Mouse (Mus musculus) gastrocnemius, adult 8-10 months (tissue): ENCODE measurements around the gene 2210011C24Rik. TPM values are rescaled to one million over a fixed set of nuclear protein-coding genes. Genes with fewer than 3 reads are reported as not detected.

Experiments
- DNase-seq, 2 experiments: peaks; one replicate each; pipeline ENCODE4 v3.0.0; 2022; ENCODE audit warnings: low spot score in 2 of 2
- microRNA-seq: library from miRNA; unstranded; fragments of <30 nt; microRNA quantifications from one replicate; pipeline ENCODE4 v1.2.0, GENCODE M21; 2022
- total RNA-seq, 4 experiments: library from RNA; stranded (reverse); gene quantifications; 2 replicates each; pipeline ENCODE4 v1.2.4; 2022

2210011C24Rik gene
- total RNA-seq, 4 experiments from 2014 or later: 1.1 to 3.9 (median 2.5) TPM

GRCm38 (mm10) chr8:83967701-83968100, 44.3 kb downstream of the 2210011C24Rik start:
- DNase-seq: no peak

- DNase-seq: peak; percentile 70 to 72
Measured at GRCm38 (mm10) chr8:83964015-83964765, 47.8 kb downstream of the 2210011C24Rik start.

Small RNA genes within 50 kb of the gene (microRNA-seq; reads per million reads assigned to microRNA genes)
- gene Mir1199 (24.9 reads per million, percentile 25 among the genes with 10 or more reads in this experiment), gene Mir8111 (52.4 reads per million, percentile 42 among the genes with 10 or more reads in this experiment)

Other genes with a start within 250 kb of the 2210011C24Rik start
- 10 to 100 TPM in 2 of 4 experiments, 1 to 10 TPM in 2; 9.8 to 17.5 (median 12.5) TPM for gene Adgrl1, start 112.1 kb downstream of the 2210011C24Rik start, total RNA-seq
- under 1 TPM; 0.24 to 0.94 (median 0.58) TPM for gene Gm10644, start 57.0 kb downstream of the 2210011C24Rik start, total RNA-seq
- gene Asf1b, start 56.7 kb downstream of the 2210011C24Rik start, total RNA-seq: under 1 TPM; 0.31 to 0.56 (median 0.41) TPM
- gene Prkaca, start 39.2 kb downstream of the 2210011C24Rik start, total RNA-seq: 100 to 1,000 TPM; 144 to 161 (median 159) TPM
- gene Samd1, start 14.5 kb downstream of the 2210011C24Rik start, total RNA-seq: 10 to 100 TPM; 14.6 to 17.7 (median 16.2) TPM
- not detected for gene 1700067K01Rik, start 10.7 kb downstream of the 2210011C24Rik start, total RNA-seq
- under 1 TPM in 2 of 4 experiments, not detected in 2; 0.11 to 0.16 TPM for gene Palm3, start 9.3 kb upstream of the 2210011C24Rik start, total RNA-seq
- under 1 TPM; 0.27 to 0.56 (median 0.43) TPM for gene Il27ra, start 30.4 kb upstream of the 2210011C24Rik start, total RNA-seq
- not detected for gene Rln3, start 32.8 kb upstream of the 2210011C24Rik start, total RNA-seq
- gene Gm10643, start 53.0 kb upstream of the 2210011C24Rik start, total RNA-seq: 1 to 10 TPM in 2 of 4 experiments, under 1 TPM in 2; 0.77 to 1.4 (median 1.1) TPM
- gene Rfx1, start 54.7 kb upstream of the 2210011C24Rik start, total RNA-seq: 1 to 10 TPM; 3.1 to 4.9 (median 3.8) TPM
- gene Dcaf15, start 92.6 kb upstream of the 2210011C24Rik start, total RNA-seq: 1 to 10 TPM; 4.3 to 5.2 (median 4.7) TPM
- not detected for gene Podnl1, start 113.8 kb upstream of the 2210011C24Rik start, total RNA-seq
- 10 to 100 TPM; 14.0 to 20.0 (median 15.4) TPM for gene Cc2d1a, start 135.8 kb upstream of the 2210011C24Rik start, total RNA-seq
- under 1 TPM; 0.16 to 0.46 (median 0.30) TPM for gene 4930432K21Rik, start 135.9 kb upstream of the 2210011C24Rik start, total RNA-seq
- gene Nanos3, start 173.0 kb upstream of the 2210011C24Rik start, total RNA-seq: not detected
- 1 to 10 TPM; 6.8 to 7.9 (median 7.0) TPM for gene Zswim4, start 224.9 kb upstream of the 2210011C24Rik start, total RNA-seq
- gene D8Ertd738e, start 237.5 kb upstream of the 2210011C24Rik start, total RNA-seq: 100 to 1,000 TPM; 142 to 179 (median 152) TPM
- gene Mri1, start 245.2 kb upstream of the 2210011C24Rik start, total RNA-seq: 10 to 100 TPM; 13.3 to 18.8 (median 16.4) TPM